Mouse (Mus musculus): Measurements from ENCODE around the gene Dcaf12. TPM values are rescaled to one million over a fixed set of nuclear protein-coding genes. Genes with fewer than 3 reads are reported as not detected.

Dcaf12 gene
- total and polyA plus RNA-seq, 2 experiments from 2014 or later: 29.0 to 35.9 TPM

- H3K4me2 ChIP-seq (ENCODE audit: low read depth, low read length): no peak overlapping the region
- H3K9ac ChIP-seq (replicated peaks; ENCODE audit: low read depth, low read length): no peak overlapping the region
- 0 out of 2 replicates have a peak, but pooled peaks cover 5% of the 10 kb centered on the region for H3K36me3 ChIP-seq (replicated peaks; ENCODE audit: control insufficient read depth, insufficient read depth, low read length)
- H3K9me3 ChIP-seq (replicated peaks; ENCODE audit: control insufficient read depth, low read length): no peaks in the 10 kb centered on the region
- H3K4me3 ChIP-seq (ENCODE audit: low read depth, low read length): no peak overlapping the region
- no peaks in the 10 kb centered on the region for H3K27me3 ChIP-seq (ENCODE audit: control insufficient read depth, insufficient read depth, low read length)
- TF ChIP-seq CTCF (IDR thresholded peaks at IDR 0.05; ENCODE audit: low read depth): no peak
- no peak for TF ChIP-seq EP300 (IDR thresholded peaks at IDR 0.05; ENCODE audit: low read depth)
- no peak for ATAC-seq (ENCODE audit: insufficient read depth, low read depth)
- DNase-seq (ENCODE audit: low spot score): no peak
- no peak overlapping the region for H3K27ac ChIP-seq (ENCODE audit: low read depth)
- WGBS: 92% methylated on average over 1 of the region's 1 CpGs
- peaks cover 5% of the 10 kb centered on the region; the same call in 1 of the 2 replicates for H3K4me1 ChIP-seq (ENCODE audit: control insufficient read depth, insufficient read depth)
Measured at GRCm38 (mm10) chr4:41353265-41353664, 38.6 kb upstream of the Dcaf12 start.

GRCm38 (mm10) chr4:41352758-41353157 is 38.1 kb upstream of the Dcaf12 start:
- no peak for DNase-seq (ENCODE audit: low spot score)
- Histone ChIP-seq H3K27ac (ENCODE audit: low read depth) (no peak overlapping the region), H3K4me2 (ENCODE audit: low read depth, low read length) (no peak overlapping the region), H3K9ac (replicated peaks; ENCODE audit: low read depth, low read length) (no peak overlapping the region), H3K36me3 (replicated peaks; ENCODE audit: control insufficient read depth, insufficient read depth, low read length) (0 out of 2 replicates have a peak, but pooled peaks cover 5% of the 10 kb centered on the region), H3K27me3 (ENCODE audit: control insufficient read depth, insufficient read depth, low read length) (no peaks in the 10 kb centered on the region), H3K4me3 (ENCODE audit: low read depth, low read length) (no peak overlapping the region), H3K4me1 (ENCODE audit: control insufficient read depth, insufficient read depth) (peaks cover 10% of the 10 kb centered on the region; the same call in 1 of the 2 replicates), H3K9me3 (replicated peaks; ENCODE audit: control insufficient read depth, low read length) (no peaks in the 10 kb centered on the region)
- 76% methylated on average over 4 of the region's 4 CpGs for WGBS
- TF ChIP-seq CTCF (IDR thresholded peaks at IDR 0.05; ENCODE audit: low read depth) (no peak), EP300 (IDR thresholded peaks at IDR 0.05; ENCODE audit: low read depth) (no peak)
- ATAC-seq (ENCODE audit: insufficient read depth, low read depth): no peak

GRCm38 (mm10) chr4:41349199-41349591 is 34.5 kb upstream of the Dcaf12 start:
- Histone ChIP-seq H3K27me3 (ENCODE audit: control insufficient read depth, insufficient read depth, low read length) (no peaks in the 10 kb centered on the region), H3K9ac (replicated peaks; ENCODE audit: low read depth, low read length) (peak overlapping the region; percentile 74), H3K4me1 (ENCODE audit: control insufficient read depth, insufficient read depth) (peaks cover 10% of the 10 kb centered on the region; the same call in 1 of the 2 replicates), H3K4me2 (ENCODE audit: low read depth, low read length) (peak overlapping the region; percentile 72), H3K9me3 (replicated peaks; ENCODE audit: control insufficient read depth, low read length) (no peaks in the 10 kb centered on the region), H3K4me3 (ENCODE audit: low read depth, low read length) (peak overlapping the region; percentile 69), H3K36me3 (replicated peaks; ENCODE audit: control insufficient read depth, insufficient read depth, low read length) (no peaks in the 10 kb centered on the region), H3K27ac (ENCODE audit: low read depth) (peak overlapping the region; percentile 78)
- peak; percentile 27 for DNase-seq (ENCODE audit: low spot score)
- no peak for TF ChIP-seq EP300 (IDR thresholded peaks at IDR 0.05; ENCODE audit: low read depth)
- no peak for TF ChIP-seq CTCF (IDR thresholded peaks at IDR 0.05; ENCODE audit: low read depth)
- under 1% methylated on average over 26 of the region's 28 CpGs for WGBS
- ATAC-seq (ENCODE audit: insufficient read depth, low read depth): peak; percentile 54

GRCm38 (mm10) chr4:41348584-41349198 is 34.0 kb upstream of the Dcaf12 start, which contains the start of gene Ubap1:
Ubap1 (plus strand) TSS chr4:41348996.
- DNase-seq (ENCODE audit: low spot score) (peak; percentile 98), ATAC-seq (ENCODE audit: insufficient read depth, low read depth) (peak; percentile 99)
- H3K4me2 ChIP-seq (ENCODE audit: low read depth, low read length): peak within 1 kb of the TSS; percentile 72
- TF ChIP-seq CTCF (IDR thresholded peaks at IDR 0.05; ENCODE audit: low read depth) (no peak), EP300 (IDR thresholded peaks at IDR 0.05; ENCODE audit: low read depth) (no peak)
- under 1% methylated on average over 31 of the region's 31 CpGs for WGBS
- H3K36me3 ChIP-seq (replicated peaks; ENCODE audit: control insufficient read depth, insufficient read depth, low read length): no peaks in the 10 kb centered on the region
- H3K9me3 ChIP-seq (replicated peaks; ENCODE audit: control insufficient read depth, low read length): no peaks in the 10 kb centered on the region
- H3K27ac ChIP-seq (ENCODE audit: low read depth): peak within 1 kb of the TSS; percentile 78
- peaks cover 10% of the 10 kb centered on the region; the same call in 1 of the 2 replicates for H3K4me1 ChIP-seq (ENCODE audit: control insufficient read depth, insufficient read depth)
- peak within 1 kb of the TSS; percentile 69 for H3K4me3 ChIP-seq (ENCODE audit: low read depth, low read length)
- H3K9ac ChIP-seq (replicated peaks; ENCODE audit: low read depth, low read length): peak within 1 kb of the TSS; percentile 74
- no peaks in the 10 kb centered on the region for H3K27me3 ChIP-seq (ENCODE audit: control insufficient read depth, insufficient read depth, low read length)

GRCm38 (mm10) chr4:41347839-41348238 is 33.1 kb upstream of the Dcaf12 start:
- Histone ChIP-seq H3K36me3 (replicated peaks; ENCODE audit: control insufficient read depth, insufficient read depth, low read length) (no peaks in the 10 kb centered on the region), H3K4me3 (ENCODE audit: low read depth, low read length) (peak overlapping the region; percentile 69), H3K9me3 (replicated peaks; ENCODE audit: control insufficient read depth, low read length) (no peaks in the 10 kb centered on the region), H3K9ac (replicated peaks; ENCODE audit: low read depth, low read length) (no peak overlapping the region; the same call in 1 of the 2 replicates), H3K4me2 (ENCODE audit: low read depth, low read length) (peak overlapping the region; percentile 72), H3K27me3 (ENCODE audit: control insufficient read depth, insufficient read depth, low read length) (no peaks in the 10 kb centered on the region), H3K27ac (ENCODE audit: low read depth) (peak overlapping the region; percentile 78), H3K4me1 (ENCODE audit: control insufficient read depth, insufficient read depth) (peaks cover 10% of the 10 kb centered on the region; the same call in 1 of the 2 replicates)
- WGBS: 31% methylated on average over 5 of the region's 5 CpGs
- DNase-seq (ENCODE audit: low spot score) (no peak), ATAC-seq (ENCODE audit: insufficient read depth, low read depth) (no peak)
- no peak for TF ChIP-seq CTCF (IDR thresholded peaks at IDR 0.05; ENCODE audit: low read depth)
- no peak for TF ChIP-seq EP300 (IDR thresholded peaks at IDR 0.05; ENCODE audit: low read depth)
